ENCODE assay signal across 8 mouse cellular contexts in the genomic region with DNA sequence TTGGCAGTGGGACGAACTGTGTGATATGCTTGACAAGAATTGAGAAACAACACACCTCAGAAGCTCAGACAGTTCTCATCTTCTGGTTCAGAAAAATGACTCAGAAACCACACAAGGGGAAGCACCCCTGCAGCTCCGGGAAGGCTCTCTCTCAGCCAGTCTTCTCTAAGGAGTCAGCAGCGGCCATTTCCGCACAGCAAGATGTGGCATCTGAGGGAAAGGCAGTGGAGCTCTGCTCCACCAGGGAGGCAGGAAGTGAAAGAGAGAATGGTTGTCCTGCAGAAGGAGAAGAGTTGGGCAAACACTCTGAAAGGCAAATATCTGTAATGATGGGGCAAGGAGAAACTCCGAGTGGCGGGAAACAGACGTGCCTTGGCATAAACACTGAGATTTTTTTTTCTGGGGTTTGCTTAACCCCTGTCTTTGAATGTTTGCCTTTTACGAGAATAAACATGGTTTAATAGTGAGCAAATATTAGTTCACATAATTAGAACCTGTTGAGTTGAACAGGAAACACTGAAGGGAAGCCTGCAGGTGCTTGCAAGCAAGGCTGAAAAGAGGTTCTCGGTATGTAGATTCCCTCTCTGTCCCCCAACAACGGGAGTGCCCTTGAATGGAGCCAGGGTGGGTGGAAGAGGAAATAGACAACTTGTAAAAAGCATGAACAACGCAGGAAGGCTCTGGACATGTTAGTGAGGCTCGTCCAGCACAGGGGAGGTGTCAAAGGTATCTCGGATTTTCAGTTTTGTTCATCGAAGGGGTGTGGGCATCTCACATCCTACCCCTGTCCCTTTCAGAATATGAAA.
DNase-seq lines count a peak whose midpoint lies in the region; ATAC-seq and TF ChIP-seq lines count a peak whose summit lies in the region.

No protein-coding gene starts in this region.

- peak; percentile 31 for DNase-seq in gastrocnemius, postnatal 14 days
- DNase-seq in gastrocnemius, adult 8-10 months (ENCODE audit: low spot score in 2 of 2) = no peak
- DNase-seq in CD4-positive helper T cell, adult 2 months (ENCODE audit: low read depth, low spot score) = peak; percentile 89
- DNase-seq in lung, postnatal 25 days (ENCODE audit: low spot score) = peak; percentile 82
- DNase-seq in stomach, postnatal 0 days (ENCODE audit: low spot score) = peak; percentile 67
- DNase-seq in cerebellum, adult 2 months = no peak

- H3K9me3 ChIP-seq in kidney, embryonic 15.5 days (replicated peaks) = no peaks in the 10 kb centered on the region
- no peaks in the 10 kb centered on the region for H3K9me3 ChIP-seq in stomach, postnatal 0 days (ENCODE audit: control insufficient read depth, low read length)

- H3K27ac ChIP-seq in kidney, embryonic 15.5 days = peak overlapping the region; percentile 93
- H3K27ac ChIP-seq in stomach, postnatal 0 days (replicated peaks) = peak overlapping the region; percentile 85
- no peak overlapping the region for H3K27ac ChIP-seq in cerebellum, adult 2 months (ENCODE audit: insufficient read depth, low read length)

- no peaks in the 10 kb centered on the region for H3K36me3 ChIP-seq in kidney, embryonic 15.5 days
- H3K36me3 ChIP-seq in stomach, postnatal 0 days (ENCODE audit: control insufficient read depth, insufficient read depth, low read length) = no peaks in the 10 kb centered on the region

- H3K27me3 ChIP-seq in kidney, embryonic 15.5 days = no peaks in the 10 kb centered on the region
- H3K27me3 ChIP-seq in stomach, postnatal 0 days (ENCODE audit: control insufficient read depth, insufficient read depth, low read length) = no peaks in the 10 kb centered on the region
- no peaks in the 10 kb centered on the region for H3K27me3 ChIP-seq in cerebellum, adult 2 months (ENCODE audit: control insufficient read depth, insufficient read depth, low read length)

- TF ChIP-seq POLR2A in cerebellum, adult 2 months (IDR thresholded peaks at IDR 0.05; ENCODE audit: borderline replicate concordance, insufficient read depth, low read length) = no peak

- H3K9ac ChIP-seq in kidney, embryonic 15.5 days = no peak overlapping the region
- H3K9ac ChIP-seq in stomach, postnatal 0 days (ENCODE audit: low read length) = no peak overlapping the region

- no peak for TF ChIP-seq EP300 in stomach, postnatal 0 days (optimal IDR thresholded peaks at IDR 0.05)

- intact Hi-C loops in gastrocnemius, postnatal 14 days (cut with DNase I; ENCODE audit: low total_unique reads) = no loop called here

- TF ChIP-seq CTCF in stomach, postnatal 0 days (IDR thresholded peaks at IDR 0.05; ENCODE audit: low read depth) = no peak
- TF ChIP-seq CTCF in cerebellum, adult 2 months (IDR thresholded peaks at IDR 0.05; ENCODE audit: borderline replicate concordance, insufficient read depth, low read depth, low read length) = no peak

- peak; percentile 89 for ATAC-seq in granulocyte monocyte progenitor cell, adult 5-6 weeks (replicated peaks; ENCODE audit: poor library complexity, severe bottlenecking)
- ATAC-seq in kidney, embryonic 15.5 days (replicated peaks; ENCODE audit: low FRiP score) = no peak
- peak; percentile 50 for ATAC-seq in stomach, postnatal 0 days (ENCODE audit: low FRiP score, low TSS enrichment)

- H3K4me2 ChIP-seq in kidney, embryonic 15.5 days = peak overlapping the region; percentile 62; the same call in 1 of the 2 replicates
- peak overlapping the region; percentile 44 for H3K4me2 ChIP-seq in stomach, postnatal 0 days (replicated peaks; ENCODE audit: low read depth)

- no peak overlapping the region for H3K4me3 ChIP-seq in kidney, embryonic 15.5 days (replicated peaks)
- peak overlapping the region; percentile 6; the same call in 1 of the 2 replicates for H3K4me3 ChIP-seq in stomach, postnatal 0 days (ENCODE audit: low read depth, low read length)
- H3K4me3 ChIP-seq in cerebellum, adult 2 months (replicated peaks; ENCODE audit: insufficient read depth, low read depth, low read length) = no peak overlapping the region

- 55% methylated on average over 14 of the region's 14 CpGs for WGBS in kidney, embryonic 15.5 days
- WGBS in stomach, postnatal 0 days = 18% methylated on average over 14 of the region's 14 CpGs
- WGBS in cerebellum, adult 2 months = 78% methylated on average over 14 of the region's 14 CpGs

- H3K4me1 ChIP-seq in kidney, embryonic 15.5 days = peaks cover 45% of the 10 kb centered on the region
- peaks cover 2% of the 10 kb centered on the region; the same call in 1 of the 2 replicates for H3K4me1 ChIP-seq in stomach, postnatal 0 days (replicated peaks; ENCODE audit: control insufficient read depth, insufficient read depth)
- peaks cover 6% of the 10 kb centered on the region; the same call in 1 of the 2 replicates for H3K4me1 ChIP-seq in cerebellum, adult 2 months (ENCODE audit: control insufficient read depth, insufficient read depth, low read length)

Comparison
In these comparisons a context has a peak if more than half of its experiments do, and no peak if none do; other contexts are left out.
1. DNase-seq: peak in gastrocnemius, postnatal 14 days (single experiment), CD4-positive helper T cell, adult 2 months (single experiment), lung, postnatal 25 days (single experiment) and stomach, postnatal 0 days (single experiment); none in gastrocnemius, adult 8-10 months (0 of 2) and cerebellum, adult 2 months (0 of 2).